Mouse (Mus musculus) liver, adult 2 months (tissue): ENCODE measurements around the gene Mpp2.

Experiments
- CTCF ChIP-seq: fragments of 200-500 bp; IDR thresholded peaks from 2 replicates; pipeline ENCODE4 v1.5.1; 2011; ENCODE audit warnings: low read depth, low read length, control low read depth
- POLR2A ChIP-seq: fragments of 200-500 bp; IDR thresholded peaks from 2 replicates; pipeline ENCODE4 v1.6.1; 2011; ENCODE audit warnings: low read length, control low read depth; ENCODE audit not compliant: insufficient read depth; ENCODE audit errors: extremely low read depth

- TF ChIP-seq CTCF (no peak), POLR2A (no peak)
These were observed 49.5 kb upstream of the Mpp2 start for GRCm38 (mm10) chr11:102137625-102138446.
